Mouse (Mus musculus) spleen, adult 12 weeks (tissue): Measurements from ENCODE around the gene Tesc.

Experiments
- DNase-seq: peaks from one replicate; pipeline ENCODE4 v3.0.0; 2022; ENCODE audit warnings: low spot score

The Tesc gene

GRCm38 (mm10) chr5:118015669-118016068, 11.9 kb upstream of the Tesc start:
- DNase-seq, result no peak

GRCm38 (mm10) chr5:118017527-118017926, 10.0 kb upstream of the Tesc start:
- no peak for DNase-seq

- DNase-seq, result no peak
These were observed 7.6 kb upstream of the Tesc start for GRCm38 (mm10) chr5:118019905-118020304.

- no peak for DNase-seq
These were observed 4.5 kb upstream of the Tesc start for GRCm38 (mm10) chr5:118023053-118023452.

- no peak for DNase-seq
These were observed 1.7 kb upstream of the Tesc start for GRCm38 (mm10) chr5:118025880-118026279.

- DNase-seq, result no peak
These were observed 1.2 kb upstream of the Tesc start for GRCm38 (mm10) chr5:118026343-118026742.

GRCm38 (mm10) chr5:118027101-118027697, 344 bp upstream of the Tesc start:
- no peak for DNase-seq

GRCm38 (mm10) chr5:118028191-118029034, 870 bp downstream of the Tesc start:
- DNase-seq, result no peak

- DNase-seq, result no peak
These were observed 1.5 kb downstream of the Tesc start for GRCm38 (mm10) chr5:118029035-118029408.

- DNase-seq, result no peak
These were observed 1.9 kb downstream of the Tesc start for GRCm38 (mm10) chr5:118029420-118029819.

- DNase-seq, result no peak
These were observed 2.6 kb downstream of the Tesc start for GRCm38 (mm10) chr5:118030022-118030675.

- DNase-seq, result no peak
These were observed 3.5 kb downstream of the Tesc start for GRCm38 (mm10) chr5:118031059-118031458.

- DNase-seq, result no peak
These were observed 4.0 kb downstream of the Tesc start for GRCm38 (mm10) chr5:118031508-118031907.

- DNase-seq, result no peak
These were observed 5.8 kb downstream of the Tesc start for GRCm38 (mm10) chr5:118033328-118033727.

GRCm38 (mm10) chr5:118033740-118034139, 6.2 kb downstream of the Tesc start:
- no peak for DNase-seq

GRCm38 (mm10) chr5:118034632-118035031, 7.1 kb downstream of the Tesc start:
- no peak for DNase-seq

GRCm38 (mm10) chr5:118035786-118036185, 8.2 kb downstream of the Tesc start:
- DNase-seq, result no peak

GRCm38 (mm10) chr5:118036888-118037797, 9.6 kb downstream of the Tesc start:
- no peak for DNase-seq

GRCm38 (mm10) chr5:118037798-118038484, 10.4 kb downstream of the Tesc start:
- no peak for DNase-seq

GRCm38 (mm10) chr5:118039241-118039668, 11.7 kb downstream of the Tesc start:
- no peak for DNase-seq

GRCm38 (mm10) chr5:118042599-118042998, 15.1 kb downstream of the Tesc start:
- no peak for DNase-seq
